Mouse (Mus musculus) megakaryocyte, adult 5-6 weeks (primary cell): ENCODE data around the gene Kifc3. TPM values are rescaled to one million over a fixed set of nuclear protein-coding genes. Genes with fewer than 3 reads are reported as not detected.

Source experiments
- ATAC-seq: 2 replicates; pipeline ENCODE4 v1.8.0; 2016; ENCODE audit warnings: mild to moderate bottlenecking, inconsistent platforms; ENCODE audit not compliant: poor library complexity, severe bottlenecking
- total RNA-seq, 2 experiments: library from RNA; stranded (forward) in 1 of 2; stranded (reverse) in 1 of 2; fragments of 153-499, 151-499 nt in 1 of 2; fragments of 221-1000, 200-1000 nt in 1 of 2; gene quantifications; 2 replicates each; pipeline versions ENCODE4 v1.2.3 to v1.2.4; 2015 to 2017

Kifc3 gene
- total RNA-seq, 2 experiments from 2014 or later, result 2.3 to 15.1 TPM

DNA sequence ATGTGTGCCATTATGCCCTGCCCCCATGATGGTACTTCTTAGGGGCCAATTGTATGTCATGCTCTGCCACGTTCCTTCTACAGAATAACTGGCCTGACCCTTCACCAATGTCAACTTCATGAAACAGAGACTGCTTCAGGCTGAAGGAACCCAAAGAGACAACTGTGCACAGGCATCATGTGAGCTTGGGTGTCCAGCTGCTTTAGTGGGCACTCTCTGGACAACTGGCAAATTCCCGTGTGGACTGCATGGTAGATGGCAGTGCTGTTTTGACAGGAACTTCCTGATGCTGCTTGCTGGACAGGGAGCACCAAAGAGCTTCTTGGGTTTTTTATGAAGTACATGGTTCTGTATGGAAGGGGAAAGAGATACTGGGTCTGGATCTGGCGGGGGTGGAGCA, 43.3 kb downstream of the Kifc3 start:
- ATAC-seq, result no peak

DNA sequence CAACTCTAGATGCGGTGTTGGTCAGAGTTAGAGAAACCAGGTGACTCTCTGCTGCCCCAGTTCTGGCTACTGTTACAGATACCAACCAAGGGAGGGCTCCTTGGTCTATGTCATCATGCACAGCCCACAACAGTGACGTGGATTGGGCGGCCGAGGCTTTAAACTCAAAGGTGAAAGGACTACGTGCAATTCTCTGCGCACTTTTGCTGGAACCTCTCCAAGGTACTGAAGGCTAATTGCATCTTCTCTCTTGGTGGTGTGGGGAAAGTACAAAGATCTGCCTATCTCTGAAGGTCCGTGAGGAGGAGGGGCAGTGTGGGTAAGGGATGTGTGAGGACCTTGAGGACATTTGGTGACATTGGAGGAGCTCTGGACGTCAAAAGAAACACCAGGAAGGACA, 44.0 kb downstream of the Kifc3 start:
- ATAC-seq, result no peak

DNA sequence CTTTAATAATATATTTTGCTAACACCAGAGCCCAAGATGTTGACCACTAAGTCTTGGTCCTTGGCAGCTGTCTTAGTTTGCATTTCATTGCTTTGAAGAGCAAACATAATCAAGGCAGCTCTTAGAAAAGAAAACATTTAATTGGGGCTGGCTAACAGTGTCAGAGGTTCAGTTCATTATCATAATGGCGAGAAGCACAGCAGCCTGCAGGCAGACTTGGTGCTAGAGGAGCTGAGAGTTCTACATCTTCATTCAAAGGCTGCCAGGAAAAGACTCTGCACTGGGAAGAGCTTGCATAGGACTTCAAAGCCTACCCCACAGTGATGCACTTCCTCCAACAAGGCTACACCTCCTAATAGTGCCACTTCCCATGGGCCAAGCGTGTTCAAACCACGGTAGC, 45.5 kb downstream of the Kifc3 start:
- no peak for ATAC-seq

DNA sequence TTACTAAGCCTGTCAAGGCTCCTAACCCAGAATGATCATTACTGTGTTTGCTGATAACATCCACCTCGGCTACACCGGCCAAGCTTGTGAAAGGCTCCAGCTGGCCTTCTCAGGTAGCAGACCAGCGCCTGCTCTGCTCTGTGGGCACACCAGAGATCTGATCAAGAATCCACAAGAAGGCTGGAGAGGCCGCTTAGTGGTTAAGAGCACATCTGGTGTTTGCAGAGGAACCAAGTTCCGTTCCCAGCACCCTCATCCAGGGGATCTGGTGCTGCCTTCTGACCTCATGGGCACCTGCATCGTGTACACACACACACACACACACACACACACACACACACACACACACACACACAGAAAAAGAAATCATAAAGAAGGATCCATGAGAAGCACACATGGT, 46.5 kb downstream of the Kifc3 start:
- ATAC-seq, result no peak

DNA sequence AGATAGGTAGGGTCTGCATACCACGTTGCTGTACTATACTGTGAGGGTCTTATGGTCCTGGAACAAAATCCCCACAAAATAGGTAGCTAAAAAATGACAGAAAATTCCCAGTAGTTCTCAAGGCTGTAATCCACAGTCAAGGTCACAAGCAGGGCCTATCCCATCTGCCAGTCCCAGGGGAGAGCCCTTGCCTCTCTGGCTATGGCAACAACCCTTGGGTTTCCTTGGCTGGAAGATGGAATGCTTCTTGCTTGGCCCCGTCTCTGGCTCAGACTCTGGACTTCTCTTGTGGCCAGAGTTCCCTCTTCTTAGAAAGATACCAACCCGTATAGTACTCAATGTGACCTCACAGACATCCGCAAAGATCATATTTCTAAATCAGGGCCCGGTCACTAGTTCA, 47.3 kb downstream of the Kifc3 start:
- no peak for ATAC-seq

DNA sequence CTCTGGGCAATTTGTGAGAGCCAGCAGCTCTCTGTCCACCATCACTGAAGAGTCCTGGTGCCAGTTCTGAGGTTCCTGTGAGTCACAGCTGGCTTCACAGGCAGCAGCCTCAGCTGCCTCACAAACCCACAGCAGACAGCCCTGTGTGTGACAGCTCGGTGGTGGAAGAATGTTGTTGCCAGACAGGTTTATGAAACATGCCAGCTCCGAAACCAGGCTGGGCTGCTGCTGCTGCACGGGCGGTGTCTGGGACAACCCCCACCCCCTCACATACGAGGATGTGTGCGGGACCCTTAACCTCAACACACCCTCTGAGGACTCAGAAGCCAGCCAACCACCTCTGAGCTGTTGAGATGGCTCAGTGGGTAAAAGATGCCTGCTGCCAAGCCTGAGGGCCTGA, 48.0 kb downstream of the Kifc3 start:
- ATAC-seq, result no peak

DNA sequence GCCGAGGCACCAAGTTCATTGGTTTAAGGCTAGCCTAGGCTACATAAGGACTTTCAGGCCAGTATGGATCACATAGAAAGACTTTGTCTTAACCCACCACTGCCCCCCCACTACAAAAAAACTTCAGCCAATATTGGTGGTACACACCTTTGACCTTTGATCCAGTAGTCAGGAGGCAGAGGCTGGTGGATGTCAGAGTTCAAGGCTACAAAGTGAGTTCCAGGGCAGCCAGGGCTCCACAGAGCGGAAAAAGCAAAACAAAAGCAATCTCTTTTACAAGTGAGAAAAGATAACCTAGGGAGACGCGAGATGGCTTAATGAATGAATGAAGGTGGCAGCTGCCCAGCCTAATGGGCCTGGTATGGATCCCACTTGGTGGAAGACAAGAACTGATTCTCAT, 48.6 kb downstream of the Kifc3 start:
- ATAC-seq, result no peak

DNA sequence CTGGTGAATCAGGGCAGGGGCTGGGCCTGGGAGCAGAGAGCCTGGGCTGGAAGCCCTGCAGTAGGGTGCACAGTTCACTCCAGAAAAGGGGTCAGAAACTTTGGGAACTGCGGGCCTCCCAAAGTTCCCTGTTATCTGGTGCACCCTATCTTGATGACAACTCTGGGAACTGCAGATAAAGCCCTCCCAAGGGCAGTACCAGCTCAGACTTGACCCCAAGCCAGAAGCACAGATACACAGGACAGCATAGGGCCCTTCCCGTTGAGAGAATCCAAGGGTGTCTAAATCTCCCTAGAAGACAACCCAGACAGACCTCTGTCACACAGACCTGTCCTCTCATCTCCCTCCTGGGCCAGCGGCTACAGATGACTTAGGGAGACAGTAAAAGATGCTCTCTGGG, 52.0 kb downstream of the Kifc3 start:
- ATAC-seq, result no peak

DNA sequence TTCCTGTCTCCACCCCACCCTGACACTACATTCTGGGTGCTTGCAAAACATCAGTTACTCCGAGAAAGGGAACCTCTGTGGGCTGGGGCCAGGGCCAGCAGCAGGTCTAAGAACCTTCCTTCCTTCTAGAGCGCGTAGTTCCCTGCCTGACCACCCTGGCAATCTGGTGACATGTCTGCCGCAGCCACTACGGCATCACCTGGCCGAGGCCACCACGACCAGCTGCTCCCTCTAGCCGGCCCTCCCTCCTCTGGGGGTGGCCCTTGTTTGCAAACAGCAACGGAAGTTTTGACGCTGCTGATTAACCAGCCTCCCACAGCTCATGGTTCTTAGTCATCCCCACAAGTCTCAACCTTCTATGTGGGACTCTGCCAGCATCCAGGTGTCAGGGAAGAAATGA, 53.2 kb downstream of the Kifc3 start:
- peak; percentile 82 for ATAC-seq

DNA sequence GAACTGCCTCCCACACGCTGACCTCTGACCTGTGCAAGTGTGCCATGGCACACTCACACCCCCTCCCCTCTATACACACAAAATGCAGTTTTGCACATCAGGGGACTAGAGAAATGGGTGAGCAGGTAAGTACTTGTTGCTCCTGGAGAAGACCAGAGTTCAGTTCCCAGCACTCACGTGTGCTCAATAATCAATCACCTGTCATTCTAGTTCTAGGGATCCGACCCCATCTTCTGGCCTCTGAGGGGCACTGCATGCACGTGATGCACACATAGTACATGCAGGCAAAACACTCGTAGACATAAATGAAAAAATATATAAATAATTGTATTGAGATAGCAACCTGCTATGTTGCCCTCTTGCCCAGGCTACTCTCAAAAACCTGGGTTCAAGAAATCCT, 55.8 kb downstream of the Kifc3 start:
- ATAC-seq, result no peak

DNA sequence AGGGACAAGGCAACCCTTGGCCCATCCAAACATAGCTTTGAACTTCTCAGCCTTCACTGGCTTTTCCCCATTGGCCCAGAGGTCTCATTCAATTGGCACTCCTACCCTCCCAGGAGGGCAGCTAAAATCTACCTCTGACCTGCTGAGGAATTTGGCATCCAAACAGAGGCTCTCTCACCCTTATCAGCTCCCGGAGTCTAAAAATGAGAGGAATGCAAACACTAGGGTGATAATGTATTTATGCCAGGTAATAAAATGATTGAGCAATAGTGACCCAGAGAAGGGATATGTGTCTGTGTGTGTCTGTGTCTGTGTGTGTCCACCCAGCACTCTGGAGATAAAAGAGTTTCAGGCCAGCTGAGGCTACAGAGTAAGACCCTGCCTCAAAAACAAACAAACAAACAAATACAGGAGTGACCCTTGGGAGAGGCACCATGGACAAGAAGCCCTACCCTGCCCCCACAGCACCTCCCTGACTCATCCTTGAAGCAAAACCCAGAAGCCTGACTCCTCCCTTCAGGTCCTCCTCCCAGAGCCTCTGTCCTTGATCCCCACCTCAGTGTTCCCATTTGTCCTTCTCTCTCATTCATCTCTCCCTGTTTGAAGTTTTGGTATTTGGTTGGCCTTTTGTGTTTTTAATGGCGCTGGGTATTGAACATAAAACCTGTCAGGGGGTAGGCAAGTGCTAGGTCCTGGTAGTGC, 56.4 kb downstream of the Kifc3 start:
- no peak for ATAC-seq

DNA sequence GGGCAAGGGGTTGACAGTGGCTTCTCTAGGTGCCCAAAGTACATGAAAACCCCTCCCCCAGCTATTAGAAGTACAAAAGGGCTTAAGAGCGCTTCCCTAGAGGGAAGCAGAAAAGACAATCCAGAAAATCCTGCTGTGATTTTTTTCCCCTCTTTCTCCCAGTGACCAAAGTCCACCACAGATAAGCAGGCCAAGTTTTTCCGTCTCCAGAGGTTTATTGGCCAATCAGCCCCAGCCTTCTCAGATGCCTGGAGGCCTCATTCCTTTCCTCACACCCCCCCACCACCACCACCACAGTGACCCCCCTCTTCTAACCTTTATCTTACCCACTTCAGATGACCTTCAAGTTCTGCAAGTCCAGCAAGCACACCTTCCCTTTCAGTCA, 58.0 kb downstream of the Kifc3 start:
- ATAC-seq, result no peak

DNA sequence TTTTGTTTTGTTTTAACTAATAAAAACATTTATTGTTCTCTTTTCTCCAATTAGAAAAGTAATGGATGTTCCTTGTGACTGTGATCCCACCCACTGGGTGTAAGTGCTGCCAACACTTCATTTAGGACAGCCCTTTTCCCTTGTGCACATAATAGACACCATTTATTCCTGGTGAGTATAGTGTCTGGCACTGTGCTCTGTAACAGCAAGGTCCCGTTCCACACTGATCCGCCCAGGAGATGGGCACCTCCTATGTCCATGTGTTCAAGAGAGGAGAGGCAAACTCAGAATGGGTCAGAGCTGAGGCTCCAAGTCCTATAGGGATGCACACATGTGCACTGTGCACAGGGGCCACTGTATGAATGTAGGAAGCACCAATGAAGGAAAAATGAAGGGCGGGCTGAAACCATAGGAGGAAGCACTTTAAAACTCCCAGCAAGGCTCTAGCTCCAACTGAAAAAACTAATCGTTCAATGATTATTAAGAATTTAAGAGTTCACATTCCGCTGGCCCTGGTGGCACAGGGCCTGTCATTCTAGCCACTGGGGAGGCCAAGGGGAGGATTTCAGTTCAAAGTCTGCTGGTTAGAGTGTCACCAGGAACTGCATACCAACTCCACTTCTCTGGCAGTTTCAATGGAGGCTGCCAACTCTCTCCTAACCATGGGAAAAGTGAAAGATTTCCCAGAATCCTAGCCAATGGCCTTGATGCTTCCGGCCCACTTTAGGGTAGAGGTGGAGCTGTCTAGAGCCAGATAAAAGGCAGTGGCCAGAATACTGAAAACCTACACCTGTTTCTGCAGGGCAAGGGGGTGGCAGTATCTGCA, 58.6 kb downstream of the Kifc3 start:
- ATAC-seq, result no peak

DNA sequence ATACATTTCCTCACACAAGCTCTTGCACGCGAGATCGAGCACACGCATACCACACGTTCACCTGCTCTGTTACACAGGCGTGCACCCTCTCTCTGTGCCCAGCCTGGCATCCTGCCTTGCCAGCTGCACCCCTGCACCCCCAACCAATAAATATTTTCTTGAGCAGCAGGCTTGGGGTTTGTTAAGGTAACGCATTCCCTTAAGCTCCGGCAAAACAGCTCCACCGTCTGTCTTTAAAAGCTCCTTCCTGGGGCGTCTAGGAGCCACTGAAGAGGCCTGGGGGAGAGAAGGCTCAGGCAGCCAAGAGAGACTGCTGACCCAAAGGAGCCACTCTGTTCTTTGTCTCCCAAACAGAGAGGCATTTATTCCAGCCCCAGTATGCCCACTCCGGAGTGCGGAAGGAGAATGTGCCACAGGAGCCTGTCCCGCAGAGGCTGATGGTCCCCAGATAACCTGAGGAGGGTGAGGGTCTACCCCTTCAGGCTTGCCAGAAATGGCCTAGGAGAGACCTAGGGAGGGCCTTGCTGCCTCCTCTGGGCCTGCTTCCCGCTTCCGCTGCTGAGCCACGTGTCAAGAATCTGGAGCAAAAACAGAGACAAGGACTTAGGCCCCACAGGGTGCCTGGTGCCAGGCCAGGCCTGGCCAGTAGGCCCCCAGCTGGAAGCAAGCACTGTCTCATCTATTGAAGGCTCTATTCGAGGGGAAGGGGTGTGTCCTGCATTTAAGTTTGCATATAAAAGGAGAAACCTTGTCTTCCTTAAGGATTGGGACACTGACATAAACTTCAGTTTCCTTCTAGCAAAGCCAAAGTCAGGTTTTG, 59.4 kb downstream of the Kifc3 start:
- ATAC-seq, result no peak

DNA sequence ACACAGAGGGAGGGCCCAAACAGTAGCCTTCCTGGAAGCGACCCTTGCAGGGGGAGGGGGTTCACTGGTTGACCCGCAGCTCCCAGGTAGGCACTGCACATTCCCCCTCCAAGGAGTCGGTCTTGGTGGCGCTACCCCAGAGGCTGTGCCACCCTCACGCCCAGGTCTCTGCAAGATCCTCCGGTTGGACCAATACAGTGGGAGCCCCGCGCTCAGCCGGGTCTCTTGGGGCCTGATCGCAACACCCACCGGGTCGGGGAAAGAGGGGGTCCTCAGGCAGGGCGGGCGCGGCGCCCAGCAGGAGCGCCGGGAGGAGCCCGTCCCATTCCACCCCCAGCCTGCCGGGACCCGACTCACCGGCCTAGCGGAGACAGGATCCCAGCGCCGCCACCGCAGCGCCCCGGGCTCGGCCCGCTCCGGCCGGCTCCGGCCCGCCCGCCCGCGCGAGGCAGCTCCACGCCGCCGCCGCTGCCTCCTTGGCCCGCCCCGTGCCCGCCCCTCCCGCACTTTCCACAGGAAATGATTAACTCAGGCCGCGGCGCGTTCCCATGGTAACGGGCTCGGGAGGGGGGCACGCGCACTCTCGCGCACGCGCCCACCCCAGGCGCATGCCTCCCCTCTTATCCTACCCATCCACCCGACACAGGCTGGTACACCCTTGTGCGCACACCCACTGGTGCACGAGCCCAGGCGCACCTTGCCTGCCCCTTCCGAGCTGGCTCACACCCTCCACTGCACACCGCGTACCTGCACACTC, 60.4 kb downstream of the Kifc3 start:
- ATAC-seq, result peak; percentile 36

DNA sequence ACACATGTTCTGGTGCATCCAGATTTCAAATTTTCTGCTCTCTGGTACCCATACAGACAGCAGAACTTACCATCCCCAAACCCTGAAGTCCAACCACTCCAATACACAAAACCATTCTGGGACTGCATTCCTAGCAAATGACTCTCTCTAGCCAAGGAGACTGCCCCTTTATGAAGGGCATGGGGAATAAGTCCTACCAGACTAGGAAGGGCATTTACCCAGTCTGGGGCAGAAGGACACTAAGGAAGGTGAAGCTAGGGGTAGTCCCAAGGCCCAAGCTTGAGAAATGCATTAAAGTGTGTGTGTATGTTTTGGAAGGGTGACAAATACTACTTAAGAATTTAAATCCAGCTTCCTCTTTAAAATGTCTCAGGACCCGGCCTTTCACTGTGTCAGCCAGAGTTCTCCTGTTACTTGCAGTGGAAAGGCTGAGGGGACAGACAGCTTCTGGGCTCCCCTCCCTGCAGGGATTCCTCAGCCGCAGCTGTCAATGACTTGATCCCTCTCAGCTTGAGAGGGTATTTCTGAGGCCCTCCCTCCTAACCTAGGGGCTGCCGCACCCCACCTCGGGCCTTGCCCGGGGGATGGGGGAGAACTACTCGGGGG, 61.0 kb downstream of the Kifc3 start:
- ATAC-seq, result peak; percentile 15; the same call in 1 of the 2 replicates

DNA sequence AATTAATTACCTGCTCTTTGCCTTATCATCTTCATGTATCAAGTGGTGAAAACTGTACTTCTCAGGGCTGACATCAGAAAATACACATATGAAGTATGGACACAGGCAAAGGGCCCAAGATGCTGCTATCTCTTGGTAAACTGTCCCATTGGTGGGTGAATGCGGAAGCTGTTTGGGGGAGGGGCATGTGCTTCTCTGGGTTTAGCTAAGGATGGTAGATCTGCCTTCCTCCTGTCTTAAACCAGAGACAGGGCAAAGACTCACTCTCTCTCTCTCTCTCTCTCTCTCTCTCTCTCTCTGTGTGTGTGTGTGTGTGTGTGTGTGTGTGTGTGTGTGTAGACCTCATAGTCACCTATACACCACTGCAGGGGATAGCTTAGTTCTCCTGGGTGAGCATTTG, 61.6 kb downstream of the Kifc3 start:
- ATAC-seq, result peak; percentile 46

DNA sequence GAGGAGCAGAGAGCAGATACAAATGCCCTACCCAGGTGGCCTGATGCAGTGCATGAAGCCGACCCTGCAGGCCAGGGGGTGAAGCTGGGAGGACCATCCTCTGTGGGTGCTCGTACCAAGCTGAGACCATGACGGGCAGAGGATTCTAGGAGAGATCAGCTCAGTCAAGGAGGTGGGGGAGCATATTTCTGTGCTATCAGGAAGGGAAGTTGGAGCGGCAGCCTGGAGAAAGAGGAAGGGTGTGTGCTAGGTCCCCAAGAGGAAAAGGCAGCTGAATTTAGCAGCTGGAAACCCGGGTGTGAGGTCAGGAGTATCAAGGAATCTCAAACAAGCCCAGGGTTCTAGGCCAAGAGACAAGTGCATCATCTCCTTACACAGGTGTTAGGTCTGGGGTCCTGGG, 62.1 kb downstream of the Kifc3 start:
- ATAC-seq, result peak; percentile 48

DNA sequence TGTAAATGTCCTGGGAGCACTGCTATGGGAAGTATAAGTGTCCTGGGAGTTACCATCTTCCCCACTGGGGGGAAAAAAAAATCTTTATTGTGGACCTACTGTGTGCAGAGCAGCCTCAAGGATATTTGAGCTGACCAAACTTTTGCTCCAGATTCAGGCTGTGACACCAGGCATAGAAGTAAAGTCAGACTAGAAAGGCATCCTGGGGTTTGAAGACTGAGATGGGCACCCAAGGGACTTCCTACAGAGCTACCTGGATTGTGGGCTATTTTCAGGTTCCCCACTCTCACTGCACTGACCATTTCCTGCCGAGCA, 63.6 kb downstream of the Kifc3 start:
- ATAC-seq, result no peak

DNA sequence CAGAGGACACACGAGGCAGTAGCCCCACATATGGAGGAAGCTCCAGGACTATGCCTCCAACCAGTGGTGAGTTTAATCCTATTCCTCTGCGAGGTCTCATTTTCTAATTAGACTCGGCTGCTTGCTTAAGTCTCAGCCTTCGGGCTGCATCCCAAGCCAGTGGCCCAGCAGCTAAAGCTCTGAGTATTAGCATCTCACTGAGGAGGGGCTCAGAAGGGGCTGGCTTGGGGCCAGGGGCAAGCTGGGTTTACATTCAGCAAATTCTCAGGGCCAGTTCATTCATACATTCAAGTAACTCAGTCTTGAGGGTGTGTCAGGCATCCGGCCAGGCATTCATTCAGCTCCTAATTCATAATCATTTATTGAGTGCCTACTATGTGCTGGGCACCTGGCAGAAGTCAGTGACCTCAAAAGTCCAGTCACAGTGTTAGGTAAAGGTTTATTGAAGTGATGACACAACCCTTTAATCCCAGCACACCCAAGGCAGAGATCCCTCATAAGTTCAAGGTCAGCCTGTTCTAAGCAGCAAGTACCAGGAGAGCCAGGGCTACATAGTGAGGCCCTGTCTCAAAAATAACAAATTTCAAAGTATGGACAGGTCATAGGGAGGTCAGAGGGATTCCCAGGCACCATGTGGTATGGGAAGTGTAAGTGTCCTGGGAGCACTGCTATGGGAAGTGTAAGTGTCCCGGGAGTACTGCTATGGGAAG, 64.1 kb downstream of the Kifc3 start:
- ATAC-seq, result no peak
